Mouse (Mus musculus): ENCODE measurements around the gene Thsd4.

Gene Thsd4

GRCm38 (mm10) chr9:60517148-60517547 lies 4.7 kb downstream of the Thsd4 start:
- no peak for DNase-seq (ENCODE audit: low read depth, low spot score)

- no peak for DNase-seq (ENCODE audit: low read depth, low spot score)
Measured at GRCm38 (mm10) chr9:60516379-60516778, 5.5 kb downstream of the Thsd4 start.

- no peak for DNase-seq (ENCODE audit: low read depth, low spot score)
Measured at GRCm38 (mm10) chr9:60513329-60513788, 8.5 kb downstream of the Thsd4 start.

- DNase-seq (ENCODE audit: low read depth, low spot score) = no peak
Measured at GRCm38 (mm10) chr9:60510876-60511275, 11.0 kb downstream of the Thsd4 start.

GRCm38 (mm10) chr9:60506136-60506535 lies 15.7 kb downstream of the Thsd4 start:
- DNase-seq (ENCODE audit: low read depth, low spot score) = no peak

GRCm38 (mm10) chr9:60504378-60505285 lies 17.2 kb downstream of the Thsd4 start:
- peak; percentile 71 for DNase-seq (ENCODE audit: low read depth, low spot score)

- peak; percentile 69 for DNase-seq (ENCODE audit: low read depth, low spot score)
Measured at GRCm38 (mm10) chr9:60502220-60502619, 19.6 kb downstream of the Thsd4 start.

- DNase-seq (ENCODE audit: low read depth, low spot score) = peak; percentile 56
Measured at GRCm38 (mm10) chr9:60501504-60502179, 20.2 kb downstream of the Thsd4 start.

GRCm38 (mm10) chr9:60492275-60492974 lies 29.4 kb downstream of the Thsd4 start:
- DNase-seq (ENCODE audit: low read depth, low spot score) = no peak

- DNase-seq (ENCODE audit: low read depth, low spot score) = no peak
Measured at GRCm38 (mm10) chr9:60491489-60492100, 30.3 kb downstream of the Thsd4 start.

GRCm38 (mm10) chr9:60491079-60491478 lies 30.8 kb downstream of the Thsd4 start:
- no peak for DNase-seq (ENCODE audit: low read depth, low spot score)

GRCm38 (mm10) chr9:60488816-60489215 lies 33.0 kb downstream of the Thsd4 start:
- no peak for DNase-seq (ENCODE audit: low read depth, low spot score)

GRCm38 (mm10) chr9:60482165-60482564 lies 39.7 kb downstream of the Thsd4 start:
- DNase-seq (ENCODE audit: low read depth, low spot score) = no peak

- DNase-seq (ENCODE audit: low read depth, low spot score) = peak; percentile 37
Measured at GRCm38 (mm10) chr9:60480052-60480451, 41.8 kb downstream of the Thsd4 start.

- no peak for DNase-seq (ENCODE audit: low read depth, low spot score)
Measured at GRCm38 (mm10) chr9:60478806-60479205, 43.0 kb downstream of the Thsd4 start.

GRCm38 (mm10) chr9:60477991-60478750 lies 43.7 kb downstream of the Thsd4 start:
- DNase-seq (ENCODE audit: low read depth, low spot score) = no peak

- no peak for DNase-seq (ENCODE audit: low read depth, low spot score)
Measured at GRCm38 (mm10) chr9:60460010-60460982, 61.5 kb downstream of the Thsd4 start.

- no peak for DNase-seq (ENCODE audit: low read depth, low spot score)
Measured at GRCm38 (mm10) chr9:60458468-60458962, 63.3 kb downstream of the Thsd4 start.
